Mouse (Mus musculus) left cerebral cortex, adult 6 months (tissue): Measurements from ENCODE around the gene Tbc1d32. TPM values are rescaled to one million over a fixed set of nuclear protein-coding genes. Genes with fewer than 3 reads are reported as not detected.

Source experiments
- long read RNA-seq, 2 experiments: library from polyadenylated mRNA; unstranded; transcript quantifications; one replicate each; pipeline ENCODE4 v2.0.0; 2019 to 2020
- polyA plus RNA-seq: library from polyadenylated mRNA; unstranded; fragments of <200 nt; fragmentation: Nextera tagmentation; gene quantifications from 2 replicates; pipeline ENCODE4 v1.2.3, GENCODE M21; 2021

Tbc1d32 gene
- 2.0 and 2.3 TPM in 2 replicates for polyA plus RNA-seq
- long read RNA-seq, experiment 1, full-length matches to known transcripts = 9 of 22 reads
- long read RNA-seq, experiment 1, partial matches to known transcripts = 8 of 22 reads
- long read RNA-seq, experiment 1, other reads (novel, unspliced or antisense) = 5 of 22 reads
- long read RNA-seq, experiment 2, full-length matches to known transcripts = 1 of 7 reads
- long read RNA-seq, experiment 2, partial matches to known transcripts = 3 of 7 reads
- long read RNA-seq, experiment 2, other reads (novel, unspliced or antisense) = 3 of 7 reads

DNA sequence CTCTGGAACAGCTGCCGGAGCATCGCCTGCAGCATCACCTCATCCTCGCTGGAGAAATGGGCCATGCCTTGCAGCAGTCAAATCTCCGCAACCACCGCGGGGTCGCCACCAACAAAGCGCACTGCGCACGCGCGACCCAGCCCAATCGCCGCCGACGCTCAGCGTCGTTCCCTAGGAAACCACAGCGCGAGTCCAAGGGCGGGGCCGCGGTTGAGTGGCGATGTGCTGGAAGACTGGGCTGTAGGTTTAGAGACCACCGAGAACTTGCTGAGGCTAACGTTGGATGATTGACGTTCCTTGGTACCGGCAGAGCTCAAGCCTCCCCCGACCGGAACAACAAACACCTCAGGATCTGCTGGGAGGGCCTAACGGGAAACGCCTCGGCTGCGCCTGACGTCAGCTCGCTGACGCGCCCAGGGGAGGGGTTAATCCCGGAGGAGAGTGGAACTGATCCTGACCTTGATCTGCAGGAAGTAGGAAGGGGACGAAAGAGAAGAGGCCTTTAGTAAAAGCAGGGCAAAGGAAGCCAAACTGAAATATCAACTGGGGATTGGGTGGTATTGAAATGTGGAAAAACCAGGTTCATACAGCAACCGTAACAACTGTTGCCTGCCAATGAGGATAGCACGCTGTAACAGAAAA, at the start of gene Tbc1d32:
Gene Tbc1d32, minus strand, starts transcription at position 122 of the 642 bp plus-strand sequence.

GRCm38 (mm10) chr10:56106333-56106995, 122.0 kb downstream of the Tbc1d32 start, which contains the start of gene Msl3l2:
Gene Msl3l2, plus strand, starts transcription at chr10:56106917.

Other genes with a start within 250 kb of the Tbc1d32 start
- 4.1 and 18.0 TPM in 2 replicates for gene Msl3l2, start 121.8 kb downstream of the Tbc1d32 start, polyA plus RNA-seq
- 137 and 170 TPM in 2 replicates for gene Gja1, start 148.6 kb upstream of the Tbc1d32 start, polyA plus RNA-seq